Mouse (Mus musculus) lung, embryonic 16.5 days (tissue): ENCODE measurements around the gene Rsph3a. TPM values are rescaled to one million over a fixed set of nuclear protein-coding genes. Genes with fewer than 3 reads are reported as not detected.
"Not testable (repeated sequence)": the region's sequence is repeated elsewhere in the genome, so short reads cannot be mapped to it uniquely, and the experiment has no call there.

Source experiments
- ATAC-seq: fragments of 200-750 bp; cut with Nextera tagmentation; 2 replicates; pipeline ENCODE4 v1.8.0; 2017; ENCODE audit warnings: low read depth, mild to moderate bottlenecking, moderate library complexity
- H3K27ac ChIP-seq: fragments of 300-500 bp; sonication (generic); 2 replicates; pipeline ENCODE4 v1.5.1; 2014; ENCODE audit warnings: mild to moderate bottlenecking, control low read depth, low read length
- H3K27me3 ChIP-seq: fragments of 300-500 bp; sonication (generic); 2 replicates; pipeline ENCODE4 v1.6.1; 2014; ENCODE audit warnings: low read depth, low read length, mixed read lengths; ENCODE audit not compliant: control insufficient read depth, insufficient read depth
- H3K36me3 ChIP-seq: fragments of 300-500 bp; sonication (generic); 2 replicates; pipeline ENCODE4 v1.6.1; 2014; ENCODE audit warnings: low read length; ENCODE audit not compliant: control insufficient read depth, insufficient read depth
- H3K4me1 ChIP-seq: fragments of 300-500 bp; sonication (generic); replicated peaks from 2 replicates; pipeline ENCODE4 v1.6.1; 2014; ENCODE audit warnings: low read length, mixed read lengths; ENCODE audit not compliant: control insufficient read depth, insufficient read depth
- H3K4me2 ChIP-seq: fragments of 300-500 bp; sonication (generic); 2 replicates; pipeline ENCODE4 v1.6.1; 2014; ENCODE audit warnings: low read depth, low read length, control low read depth
- H3K4me3 ChIP-seq: fragments of 300-500 bp; sonication (generic); 2 replicates; pipeline ENCODE4 v1.5.1; 2014; ENCODE audit warnings: mild to moderate bottlenecking, low read length, control low read depth
- H3K9ac ChIP-seq: fragments of 300-500 bp; sonication (generic); 2 replicates; pipeline ENCODE4 v1.6.1; 2014; ENCODE audit warnings: low read length, control low read depth
- H3K9me3 ChIP-seq: fragments of 300-500 bp; sonication (generic); 2 replicates; pipeline ENCODE4 v1.6.1; 2016; ENCODE audit warnings: low read length; ENCODE audit not compliant: control insufficient read depth
- WGBS: fragments of 180-500 bp; shearing (Covaris S2); extraction: QIAGEN DNeasy Blood & Tissue Kit; methylation state at CpG from one replicate; pipeline ENCODE4 v1.1.7; 2014; 5-methylcytosine and 5-hydroxymethylcytosine counted together
- polyA plus RNA-seq: library from polyadenylated mRNA; unstranded; fragments of >200 nt; fragmentation: Nextera tagmentation; extraction: Ambion mirVana; gene quantifications from 2 replicates; pipeline ENCODE4 v1.2.1, GENCODE M21; 2015

Rsph3a gene
- polyA plus RNA-seq, 1 experiment from 2014 or later, result 57.6 TPM

- not testable (repeated sequence) for H3K4me2 ChIP-seq, H3K9me3 ChIP-seq, H3K27me3 ChIP-seq, H3K4me1 ChIP-seq, H3K9ac ChIP-seq, H3K36me3 ChIP-seq, H3K27ac ChIP-seq, H3K4me3 ChIP-seq, ATAC-seq
- WGBS, result 60% methylated on average over 1 of the region's 6 CpGs
These were observed 61.4 kb downstream of the Rsph3a start for GRCm38 (mm10) chr17:8006771-8007170.

DNA sequence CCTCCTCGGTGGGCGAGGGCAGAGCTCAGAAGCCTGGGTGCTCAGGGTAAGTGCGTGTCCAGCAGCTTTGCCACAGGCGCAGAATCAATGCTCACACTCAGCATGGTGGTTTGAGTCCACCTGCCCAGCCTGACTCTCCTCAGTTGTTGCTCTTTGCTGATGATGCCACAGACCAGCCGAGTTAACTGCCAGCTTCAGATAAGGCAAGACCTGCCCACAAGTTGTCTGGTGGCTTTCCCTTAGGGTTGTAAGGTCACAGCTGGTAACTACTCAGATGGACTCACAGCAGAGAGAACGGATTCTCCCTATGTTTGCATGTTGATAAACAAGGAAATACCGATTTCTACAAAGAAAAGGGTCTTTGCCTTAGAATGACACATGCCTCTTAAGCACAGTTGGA is 64.2 kb downstream of the Rsph3a start:
- H3K27me3 ChIP-seq, H3K9me3 ChIP-seq, H3K36me3 ChIP-seq, H3K27ac ChIP-seq, H3K9ac ChIP-seq, H3K4me1 ChIP-seq, H3K4me3 ChIP-seq, H3K4me2 ChIP-seq, ATAC-seq: not testable (repeated sequence)
- WGBS, result 63% methylated on average over 5 of the region's 7 CpGs

DNA sequence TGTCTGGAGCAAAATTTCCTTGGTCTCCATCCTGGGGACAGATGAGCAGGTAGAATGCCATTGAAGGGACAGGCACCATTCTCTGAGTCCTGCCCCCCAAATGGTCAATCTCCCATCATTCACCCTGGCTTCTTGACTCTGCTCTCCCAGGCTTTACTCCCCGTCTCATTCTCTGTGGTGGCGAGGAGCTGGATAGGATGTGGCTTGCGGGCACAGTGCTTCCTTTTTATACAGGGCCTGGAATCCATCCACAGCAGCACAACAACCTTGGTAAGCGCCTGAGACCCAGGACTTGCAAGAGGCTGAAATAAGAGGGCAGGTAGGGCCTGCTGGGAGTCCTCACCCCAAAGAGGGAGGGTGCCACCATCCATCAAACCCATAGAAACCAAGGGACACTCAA is 68.6 kb downstream of the Rsph3a start:
- H3K4me1 ChIP-seq, H3K27me3 ChIP-seq, H3K27ac ChIP-seq, H3K4me3 ChIP-seq, H3K36me3 ChIP-seq, ATAC-seq, H3K4me2 ChIP-seq, H3K9me3 ChIP-seq, H3K9ac ChIP-seq: not testable (repeated sequence)
- 86% methylated on average over 2 of the region's 4 CpGs for WGBS

GRCm38 (mm10) chr17:8022675-8023074 is 77.3 kb downstream of the Rsph3a start:
- not testable (repeated sequence) for H3K27me3 ChIP-seq, H3K4me3 ChIP-seq, H3K4me1 ChIP-seq, H3K36me3 ChIP-seq, H3K4me2 ChIP-seq, H3K9ac ChIP-seq, H3K27ac ChIP-seq, H3K9me3 ChIP-seq
- ATAC-seq, result peak; percentile 60; the same call in 1 of the 2 replicates
- no CpG with 5 or more reads among the region's 6 CpGs for WGBS

GRCm38 (mm10) chr17:8027475-8028168 is 82.2 kb downstream of the Rsph3a start:
- not testable (repeated sequence) for H3K36me3 ChIP-seq, H3K27me3 ChIP-seq, H3K9me3 ChIP-seq, H3K4me3 ChIP-seq, H3K9ac ChIP-seq, H3K27ac ChIP-seq, ATAC-seq, H3K4me1 ChIP-seq, H3K4me2 ChIP-seq
- no CpG with 5 or more reads among the region's 12 CpGs for WGBS

Other genes starting within 250 kb of the Rsph3a start
- gene Fndc1, start 118.3 kb upstream of the Rsph3a start, polyA plus RNA-seq, result 39.6 and 41.3 TPM in 2 replicates
- gene Tagap, start 19.6 kb upstream of the Rsph3a start, polyA plus RNA-seq, result 1.0 and 1.8 TPM in 2 replicates
- 0.24 TPM in 1 of 2 replicates, not detected in the other for gene Gm49673, start 202.2 kb downstream of the Rsph3a start, polyA plus RNA-seq
- 40.1 TPM in 2 replicates for gene Rnaset2a, start 202.5 kb downstream of the Rsph3a start, polyA plus RNA-seq
- 38.4 and 39.5 TPM in 2 replicates for gene Fgfr1op, start 219.9 kb downstream of the Rsph3a start, polyA plus RNA-seq